19 mouse cellular contexts compared by ENCODE assay signal in genomic region chr8:77023837-77024710, GRCm38 (mm10).
A peak's percentile ranks its signal among the peaks of the same experiment; 100 is the strongest.
DNase-seq lines count a peak whose midpoint lies in the region; ATAC-seq and TF ChIP-seq lines count a peak whose summit lies in the region.
"Had no signal": no experiment of that assay in that cellular context is flagged by ENCODE, and none has a peak within 500 bp of the region (broad histone marks: within the 10 kb centered on the region; RNA-seq: fewer than 3 reads in every experiment).

No protein-coding gene starts in this region.

- peak; percentile 70 for ATAC-seq in embryonic facial prominence, embryonic 14.5 days (ENCODE audit: low read depth)
- ATAC-seq: forebrain, embryonic 15.5 days; intestine, embryonic 15.5 days; midbrain, embryonic 16.5 days had no signal

- H3K9ac ChIP-seq in liver, adult 2 months (ENCODE audit: low read depth, low read length), result no peak overlapping the region
- H3K9ac ChIP-seq in embryonic facial prominence, embryonic 14.5 days (ENCODE audit: low read depth, low read length), result no peak overlapping the region
- H3K9ac ChIP-seq: forebrain, embryonic 15.5 days; heart, embryonic 15.5 days; hindbrain, embryonic 13.5 days; intestine, embryonic 15.5 days; kidney, embryonic 15.5 days had no signal

- intact Hi-C loops in gastrocnemius, adult 2 months (cut with DNase I), result no loop called here

- H3K36me3 ChIP-seq in liver, adult 2 months (ENCODE audit: control insufficient read depth, insufficient read depth, low read length), result no peaks in the 10 kb centered on the region
- H3K36me3 ChIP-seq in embryonic facial prominence, embryonic 14.5 days (ENCODE audit: control insufficient read depth, insufficient read depth, low read length), result no peaks in the 10 kb centered on the region
- no peaks in the 10 kb centered on the region for H3K36me3 ChIP-seq in myocyte (ENCODE audit: control insufficient read depth, insufficient read depth)
- H3K36me3 ChIP-seq: forebrain, embryonic 15.5 days; heart, embryonic 15.5 days; hindbrain, embryonic 13.5 days; intestine, embryonic 15.5 days; kidney, embryonic 15.5 days had no signal

- TF ChIP-seq POLR2A in liver, adult 2 months (IDR thresholded peaks at IDR 0.05; ENCODE audit: extremely low read depth, insufficient read depth, low read length), result no peak
- TF ChIP-seq POLR2A in myocyte (IDR thresholded peaks at IDR 0.05; ENCODE audit: insufficient read length, low read depth), result no peak

- 57% methylated on average over 13 of the region's 13 CpGs for WGBS in liver, adult 2 months
- 57% methylated on average over 13 of the region's 13 CpGs for WGBS in embryonic facial prominence, embryonic 14.5 days

- peaks cover 5% of the 10 kb centered on the region; the same call in 1 of the 2 replicates for H3K79me2 ChIP-seq in liver, adult 2 months (ENCODE audit: control insufficient read depth, insufficient read depth, low read length)
- H3K79me2 ChIP-seq in myocyte (ENCODE audit: control insufficient read depth, insufficient read depth), result no peaks in the 10 kb centered on the region

- peaks cover 9% of the 10 kb centered on the region; the same call in 1 of the 2 replicates for H3K4me1 ChIP-seq in liver, adult 2 months (ENCODE audit: control insufficient read depth, insufficient read depth, low read length)
- no peaks in the 10 kb centered on the region for H3K4me1 ChIP-seq in embryonic facial prominence, embryonic 14.5 days (ENCODE audit: control insufficient read depth, insufficient read depth, low read length)
- H3K4me1 ChIP-seq: forebrain, embryonic 15.5 days; heart, embryonic 15.5 days; hindbrain, embryonic 13.5 days; intestine, embryonic 15.5 days; kidney, embryonic 15.5 days had no signal

- H3K9me3 ChIP-seq in embryonic facial prominence, embryonic 14.5 days (ENCODE audit: control insufficient read depth, low read length), result no peaks in the 10 kb centered on the region; the same call in 1 of the 2 replicates
- H3K9me3 ChIP-seq: forebrain, embryonic 15.5 days; heart, embryonic 15.5 days; hindbrain, embryonic 13.5 days; intestine, embryonic 15.5 days; kidney, embryonic 15.5 days had no signal

- peak overlapping the region; percentile 46; the same call in 1 of the 2 replicates for H3K27ac ChIP-seq in gastrocnemius, adult 2 months
- peak overlapping the region; percentile 31; the same call in 1 of the 2 replicates for H3K27ac ChIP-seq in liver, adult 2 months (replicated peaks; ENCODE audit: insufficient read depth, low read depth, low read length)
- H3K27ac ChIP-seq in embryonic facial prominence, embryonic 14.5 days (replicated peaks; ENCODE audit: low read depth, low read length), result 0 out of 2 replicates have a peak overlapping the region, but pooled peaks have one; percentile 21
- H3K27ac ChIP-seq: forebrain, embryonic 15.5 days; heart, embryonic 15.5 days; hindbrain, embryonic 13.5 days; intestine, embryonic 15.5 days; kidney, embryonic 15.5 days had no signal

- H3K4me3 ChIP-seq in gastrocnemius, adult 2 months, result no peak overlapping the region
- no peak overlapping the region for H3K4me3 ChIP-seq in liver, adult 2 months (ENCODE audit: insufficient read depth, low read depth, low read length)
- no peak overlapping the region for H3K4me3 ChIP-seq in embryonic facial prominence, embryonic 14.5 days (ENCODE audit: low read depth, low read length)
- no peak overlapping the region for H3K4me3 ChIP-seq in myocyte
- H3K4me3 ChIP-seq: forebrain, embryonic 15.5 days; heart, embryonic 15.5 days; hindbrain, embryonic 13.5 days; intestine, embryonic 15.5 days; kidney, embryonic 15.5 days had no signal

- no peak for TF ChIP-seq CTCF in gastrocnemius, adult 2 months (IDR thresholded peaks at IDR 0.05)
- TF ChIP-seq CTCF in liver, adult 2 months (IDR thresholded peaks at IDR 0.05; ENCODE audit: low read depth, low read length), result no peak

- no peak overlapping the region for H3K4me2 ChIP-seq in embryonic facial prominence, embryonic 14.5 days (ENCODE audit: low read depth, low read length)
- peak overlapping the region; percentile 20 for H3K4me2 ChIP-seq in myocyte (ENCODE audit: low read depth)
- H3K4me2 ChIP-seq: forebrain, embryonic 15.5 days; heart, embryonic 15.5 days; hindbrain, embryonic 13.5 days; intestine, embryonic 15.5 days; kidney, embryonic 15.5 days had no signal

- H3ac ChIP-seq in myocyte (ENCODE audit: control insufficient read depth, insufficient read length), result no peak overlapping the region

- H3K27me3 ChIP-seq in liver, adult 2 months (ENCODE audit: control insufficient read depth, insufficient read depth, low read length), result no peaks in the 10 kb centered on the region
- no peaks in the 10 kb centered on the region for H3K27me3 ChIP-seq in embryonic facial prominence, embryonic 14.5 days (replicated peaks; ENCODE audit: control insufficient read depth, insufficient read depth, low read length)
- no peaks in the 10 kb centered on the region for H3K27me3 ChIP-seq in myocyte (ENCODE audit: control insufficient read depth, insufficient read depth, insufficient read length)
- H3K27me3 ChIP-seq: forebrain, embryonic 15.5 days; heart, embryonic 15.5 days; hindbrain, embryonic 13.5 days; intestine, embryonic 15.5 days; kidney, embryonic 15.5 days had no signal

- DNase-seq in gastrocnemius, adult 2 months, result peak; percentile 37
- no peak for DNase-seq in gastrocnemius, adult 8-10 months (ENCODE audit: low spot score in 2 of 2)
- peak; percentile 83 for DNase-seq in liver, adult 2 months (ENCODE audit: extremely low read depth, low read depth, low spot score)
- DNase-seq in liver, result no peak
- DNase-seq in embryonic facial prominence, embryonic 14.5 days (ENCODE audit: low spot score), result peak; percentile 82
- DNase-seq in lung, postnatal 36 days, result no peak
- DNase-seq in embryo, embryonic 10.5 days (ENCODE audit: low spot score), result no peak
- DNase-seq: adrenal gland, postnatal 14 days; B cell, adult 2 months; cerebellum, adult 11-12 months; cerebellum, postnatal 36 days; thymus, postnatal 4 days had no signal

TF ChIP-seq in myocyte, 11 proteins besides CTCF, POLR2A, EP300 and RAD21:
- TF ChIP-seq TCF3 (IDR thresholded peaks at IDR 0.05; ENCODE audit: insufficient read length, low read depth) (no peak), USF1 (IDR thresholded peaks at IDR 0.05; ENCODE audit: low read depth) (no peak), TCF12 (IDR thresholded peaks at IDR 0.05; ENCODE audit: insufficient read depth, poor library complexity, severe bottlenecking) (no peak), MAX (IDR thresholded peaks at IDR 0.05; ENCODE audit: low read depth) (no peak), MYOD1 (IDR thresholded peaks at IDR 0.05; ENCODE audit: control insufficient read depth in 1 of 3, insufficient read length in 2 of 3, low read depth in 2 of 3) (peak in 2 of 3 experiments; percentile 73 to 79), SRF (IDR thresholded peaks at IDR 0.05; ENCODE audit: control insufficient read depth, insufficient read length, low read depth) (no peak), MYOG (IDR thresholded peaks at IDR 0.05; ENCODE audit: control insufficient read depth in 1 of 3, insufficient read depth in 1 of 3, insufficient read length in 2 of 3, low read depth in 2 of 3) (peak in 1 of 3 experiments; percentile 22), REST (IDR thresholded peaks at IDR 0.05; ENCODE audit: insufficient read depth, insufficient read length) (no peak), POLR2AphosphoS2 (IDR thresholded peaks at IDR 0.05; ENCODE audit: insufficient read length, low read depth) (no peak), E2F4 (IDR thresholded peaks at IDR 0.05; ENCODE audit: insufficient read depth) (no peak), CEBPB (IDR thresholded peaks at IDR 0.05; ENCODE audit: insufficient read depth, poor library complexity, severe bottlenecking) (no peak)
TF ChIP-seq in myocyte: peak in this region for 2.

Comparison
In these comparisons a context has a peak if more than half of its experiments do, and no peak if none do; other contexts are left out.
1. DNase-seq: peak in gastrocnemius, adult 2 months (single experiment), liver, adult 2 months (single experiment) and embryonic facial prominence, embryonic 14.5 days (single experiment); none in gastrocnemius, adult 8-10 months (0 of 2), liver (single experiment), lung, postnatal 36 days (single experiment) and embryo, embryonic 10.5 days (single experiment).
2. Peak in every context shown above with its lines, with median percentiles within 50 percentile points of each other: H3K27ac ChIP-seq.